Mouse (Mus musculus) retina, embryonic 14.5 days (tissue): ENCODE data around the gene Ccdc84.
"Not testable (repeated sequence)": the region's sequence is repeated elsewhere in the genome, so short reads cannot be mapped to it uniquely, and the experiment has no call there.

Experiments used
- DNase-seq: peaks from one replicate; pipeline ENCODE4 v3.0.0-alpha.2; 2015; ENCODE audit warnings: low spot score

Ccdc84 gene

GRCm38 (mm10) chr9:44418519-44419385 lies at the start of gene Ccdc84:
Gene Ccdc84, minus strand, starts transcription at chr9:44418569.
- DNase-seq: no peak

- DNase-seq: no peak
These were observed 43.6 kb upstream of the Ccdc84 start for GRCm38 (mm10) chr9:44461950-44462349.

DNA sequence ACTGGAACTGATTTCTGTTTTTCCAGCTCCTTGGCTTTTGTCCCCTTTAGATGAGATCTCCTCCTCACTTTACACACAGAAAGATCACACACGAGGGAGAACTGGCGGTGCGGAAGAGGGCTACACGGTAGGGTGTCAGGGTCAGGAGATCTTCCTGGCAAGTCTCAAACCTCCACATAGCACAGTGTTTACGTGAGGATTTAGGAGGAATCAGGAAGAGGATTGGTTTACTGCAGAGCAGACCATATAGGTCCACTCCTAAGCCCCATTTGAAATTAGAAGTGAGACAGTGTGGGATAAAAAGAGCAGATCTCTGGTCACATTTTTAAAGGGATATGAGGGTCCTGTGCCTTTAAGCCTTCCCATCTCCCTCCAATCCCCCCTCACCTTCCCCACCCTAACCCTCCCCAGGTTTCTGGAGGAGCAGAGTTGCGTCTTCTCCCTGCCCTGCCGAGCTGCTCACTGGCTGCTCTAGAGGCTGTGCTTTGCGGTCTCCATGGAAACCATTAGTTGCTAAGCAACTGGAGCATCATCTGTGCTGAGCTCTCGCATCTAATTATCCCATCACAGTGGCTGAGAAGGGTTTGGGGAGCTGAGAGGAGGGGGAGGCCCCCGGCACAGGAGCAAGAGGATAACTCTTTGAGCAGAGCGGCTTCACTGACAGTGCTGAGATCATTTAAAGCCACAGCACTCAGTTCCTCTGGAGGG lies 38.8 kb upstream of the Ccdc84 start:
- peak; percentile 99 for DNase-seq

- DNase-seq: peak; percentile 26
These were observed 36.5 kb upstream of the Ccdc84 start, which contains the start of gene Upk2 for GRCm38 (mm10) chr9:44454891-44455220. Gene Upk2, minus strand, starts transcription at chr9:44454976.

DNA sequence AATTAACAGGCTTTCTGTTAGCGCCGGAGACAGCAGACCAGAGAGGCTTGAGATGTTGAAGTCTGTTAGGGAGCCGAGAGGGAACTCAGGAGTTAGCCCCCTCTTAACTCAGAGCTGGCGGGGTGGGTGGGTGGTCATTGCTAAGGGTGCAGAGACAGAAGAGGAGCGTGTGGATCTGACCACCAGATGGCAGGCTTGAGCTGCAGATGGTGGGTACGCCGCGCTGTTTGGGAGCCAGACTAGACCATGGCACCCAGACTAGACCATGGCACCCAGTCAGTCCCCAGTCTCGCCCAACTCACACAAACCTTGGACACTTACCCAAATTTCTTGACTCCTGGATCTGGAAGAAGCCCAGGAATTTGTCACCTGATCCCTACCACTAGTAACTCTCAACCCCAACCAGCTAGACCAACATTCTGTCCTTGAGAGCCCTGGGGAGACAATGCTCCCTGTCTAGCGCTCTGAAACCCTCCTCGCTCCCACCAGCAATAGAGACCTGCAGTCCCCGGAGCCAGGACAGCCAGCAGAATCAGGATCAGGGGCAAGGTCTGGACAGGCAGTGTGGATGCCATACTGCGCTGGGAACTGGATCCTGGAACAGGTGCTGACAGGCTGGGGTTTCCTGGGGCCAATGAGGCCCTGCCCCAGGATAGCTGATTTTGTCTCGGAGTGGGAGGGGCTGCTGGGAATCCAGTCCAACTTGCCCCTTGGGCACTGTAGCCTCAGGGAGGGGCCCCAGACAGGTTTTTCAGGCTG lies 35.9 kb upstream of the Ccdc84 start:
- peak; percentile 93 for DNase-seq

- no peak for DNase-seq
These were observed 32.0 kb upstream of the Ccdc84 start for GRCm38 (mm10) chr9:44450387-44450786.

DNA sequence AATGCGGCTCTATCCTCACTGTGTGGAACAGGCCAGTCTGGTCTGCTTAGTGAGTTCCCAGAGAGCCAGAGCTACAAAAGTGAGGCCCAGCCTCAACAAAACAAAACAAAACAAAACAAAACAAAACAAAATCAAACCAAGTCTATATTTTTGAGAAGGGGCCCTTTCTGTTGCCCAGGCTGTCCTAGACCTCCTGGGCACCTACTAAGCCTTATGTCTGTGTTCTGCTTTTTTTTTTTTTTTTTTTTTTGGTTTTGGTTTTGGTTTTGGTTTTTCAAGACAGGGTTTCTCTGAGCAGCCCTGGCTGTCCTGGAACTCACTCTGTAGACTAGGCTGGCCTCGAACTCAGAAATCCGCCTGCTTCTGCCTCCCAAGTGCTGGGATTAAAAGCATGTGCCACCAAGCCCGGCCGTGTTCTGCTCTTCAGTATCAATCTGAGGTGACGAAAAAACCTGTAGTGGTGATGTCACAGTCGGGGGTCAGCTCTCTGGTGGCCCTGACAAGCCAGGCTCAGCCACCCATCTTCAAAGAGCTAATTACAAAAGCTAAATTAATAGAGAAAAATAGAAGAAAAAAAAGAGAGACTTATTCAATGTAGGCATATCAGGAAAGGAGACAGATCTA lies 26.1 kb upstream of the Ccdc84 start:
- not testable (repeated sequence) for DNase-seq

DNA sequence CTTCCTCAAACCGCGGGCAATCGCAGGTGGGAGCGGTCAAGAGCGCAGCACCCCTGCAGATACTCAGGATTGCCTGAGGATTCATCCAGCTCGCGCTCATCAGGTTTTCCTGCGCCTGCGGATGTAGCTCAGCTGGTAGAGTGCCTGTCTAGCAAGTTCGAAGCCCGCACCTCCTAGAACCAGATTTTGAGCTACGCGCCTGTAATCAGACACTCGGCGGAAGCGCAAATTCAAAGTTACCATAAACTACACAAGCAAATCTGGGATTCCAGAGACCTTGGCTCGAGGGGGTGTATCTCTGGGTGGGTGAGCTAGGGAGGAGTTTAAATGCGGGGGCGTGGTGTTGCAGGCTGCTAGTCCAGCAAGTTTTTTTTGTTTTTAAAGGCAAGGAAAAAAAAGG lies 22.6 kb upstream of the Ccdc84 start, which contains the start of gene Foxr1:
Gene Foxr1, minus strand, starts transcription at position 176 of the 400 bp plus-strand sequence.
- DNase-seq: no peak

DNA sequence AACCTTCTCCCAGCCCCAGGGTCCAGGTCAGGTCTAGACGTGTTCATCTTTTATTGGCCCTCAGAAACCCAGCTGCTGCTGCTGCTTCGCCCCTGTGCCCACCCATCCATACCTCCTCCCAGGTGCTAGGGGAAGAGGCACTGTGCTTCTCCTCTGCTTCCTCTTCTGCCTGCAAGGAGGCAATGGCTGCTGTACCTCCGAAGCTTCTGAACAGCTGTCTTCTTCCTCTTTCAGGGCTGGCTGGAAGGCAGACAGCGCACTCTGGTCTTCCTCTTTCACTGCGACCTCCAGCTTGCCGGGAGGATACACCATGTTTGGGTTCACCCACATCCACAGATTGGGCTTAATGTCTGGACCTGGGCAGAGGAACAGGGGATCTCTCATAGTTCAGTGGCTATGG lies 17.4 kb upstream of the Ccdc84 start:
- DNase-seq: no peak

GRCm38 (mm10) chr9:44432577-44433185 lies 14.3 kb upstream of the Ccdc84 start:
- no peak for DNase-seq

GRCm38 (mm10) chr9:44423576-44423975 lies 5.2 kb upstream of the Ccdc84 start:
- no peak for DNase-seq

DNA sequence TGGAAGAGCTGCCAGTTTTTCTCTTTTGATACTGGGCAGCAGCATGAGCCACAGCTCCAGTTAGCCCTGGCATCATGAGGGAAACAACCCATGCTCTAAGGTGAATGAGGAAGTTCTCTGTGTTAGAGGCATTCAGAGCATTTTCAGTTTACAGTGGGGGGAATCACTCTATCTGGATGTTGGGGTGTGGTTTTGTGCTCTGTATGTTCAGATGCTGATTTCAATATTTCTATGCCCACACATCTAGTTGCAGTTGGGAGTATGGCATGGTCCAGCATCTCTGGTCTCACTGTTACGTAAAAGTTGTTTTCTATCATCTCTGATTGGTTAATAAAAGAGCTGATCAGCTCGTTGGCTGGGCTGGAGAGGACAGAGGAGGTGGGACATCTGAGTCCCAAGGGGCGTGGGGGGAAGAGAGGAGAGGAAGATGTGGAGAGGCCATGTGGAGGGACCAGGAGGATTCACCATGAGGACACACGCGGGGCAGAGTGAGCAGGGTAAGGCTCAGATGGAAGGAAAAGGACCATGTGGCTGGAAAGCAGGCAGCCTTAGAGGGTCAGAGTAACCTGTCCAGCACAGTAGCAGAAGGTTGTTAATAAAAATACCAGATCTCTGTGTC lies 2.0 kb upstream of the Ccdc84 start:
- DNase-seq: no peak

DNA sequence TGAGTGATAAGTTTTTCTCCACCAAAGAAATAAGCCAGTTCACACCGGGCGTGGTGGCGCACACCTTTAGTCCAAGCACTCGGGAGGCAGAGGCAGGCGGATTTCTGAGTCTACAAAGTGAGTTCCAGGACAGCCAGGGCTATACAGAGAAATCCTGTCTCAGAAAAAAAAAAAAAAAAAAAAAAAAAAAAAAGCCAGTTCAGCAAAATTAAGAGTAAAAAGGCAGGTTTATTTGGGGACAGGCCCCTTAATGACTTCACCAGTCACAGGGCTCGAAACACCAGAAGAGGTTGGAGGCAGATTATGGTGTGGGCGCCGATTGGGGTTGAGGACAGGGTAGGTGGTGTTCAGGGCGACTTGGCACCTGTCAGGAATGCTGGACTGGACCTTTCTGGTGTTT lies 1.4 kb upstream of the Ccdc84 start:
- not testable (repeated sequence) for DNase-seq

DNA sequence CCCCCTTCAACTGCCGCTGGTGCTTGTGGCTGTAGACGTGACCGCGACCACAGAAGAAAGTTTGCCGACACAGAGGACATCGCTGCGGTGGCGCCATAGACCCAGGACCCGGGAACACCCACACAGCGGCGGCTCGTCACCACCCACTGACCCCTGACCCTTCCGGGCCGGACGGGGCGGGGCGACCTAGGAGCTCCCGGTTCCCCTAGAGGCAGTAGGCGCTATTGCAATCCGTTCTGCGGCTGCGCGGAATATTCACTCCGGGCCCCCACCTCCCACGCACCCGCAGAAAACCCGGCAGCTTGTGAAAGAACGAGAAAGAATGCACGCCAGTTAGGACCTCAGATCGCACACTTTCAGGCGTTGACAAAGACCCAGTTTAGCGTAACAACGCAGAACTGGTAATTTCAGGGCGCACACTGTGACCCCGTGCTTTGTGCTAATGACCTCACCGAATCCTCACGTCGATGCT lies 441 bp downstream of the Ccdc84 start:
- DNase-seq: peak; percentile 98

DNA sequence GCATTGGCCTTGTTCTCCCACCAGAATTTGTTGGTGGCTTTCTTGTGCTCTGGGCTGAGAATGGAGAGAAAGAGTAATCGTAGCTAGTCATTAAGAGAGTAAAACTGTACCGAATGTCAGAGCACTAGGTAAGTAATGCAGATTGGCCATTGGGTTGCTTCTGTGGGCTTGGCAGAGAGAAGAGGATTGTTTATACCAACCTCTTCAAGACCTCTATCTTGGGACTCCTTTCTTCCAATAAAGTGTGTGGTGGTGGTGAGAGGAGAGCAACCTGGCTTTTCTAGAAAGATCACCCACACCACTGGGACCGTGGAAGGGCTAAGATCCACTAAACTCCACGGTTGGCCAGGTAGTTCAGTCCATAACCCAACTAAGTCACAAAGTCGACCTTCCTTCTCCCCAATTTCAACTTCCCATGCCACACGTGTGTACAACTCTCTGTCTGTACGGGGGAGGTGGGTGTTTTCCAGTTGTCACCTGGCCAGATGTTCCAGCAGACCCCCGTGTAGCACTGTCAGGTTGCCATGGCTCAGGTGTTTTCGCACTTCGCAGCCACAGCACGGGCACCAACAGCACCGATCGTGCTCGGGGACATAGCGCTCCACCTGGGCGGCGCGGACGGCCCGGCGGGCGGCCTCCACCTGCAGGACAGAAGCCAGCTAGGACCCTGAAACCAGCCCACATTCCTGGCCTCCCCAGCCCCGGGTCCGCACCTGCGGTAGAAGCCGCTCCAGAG lies 1.0 kb downstream of the Ccdc84 start:
- no peak for DNase-seq

DNA sequence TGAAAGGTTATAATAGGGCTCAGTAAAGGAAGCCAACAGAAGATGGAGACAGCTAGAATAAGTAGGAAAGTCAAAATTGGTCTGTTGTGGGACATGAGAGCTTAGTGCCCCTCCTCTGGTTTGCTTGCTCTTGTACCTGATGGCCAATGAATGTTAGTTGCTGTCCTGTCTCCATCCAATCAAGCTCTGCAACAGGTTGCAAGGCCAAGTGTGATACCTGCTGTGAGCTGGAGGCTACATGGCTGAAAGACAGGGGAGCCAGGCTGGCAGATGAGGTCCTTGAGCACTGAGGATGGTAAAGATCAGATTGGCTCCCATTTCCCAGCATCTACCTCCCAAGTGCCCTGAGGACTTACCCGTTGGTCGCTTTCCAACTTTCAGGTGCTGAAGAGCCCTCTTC lies 5.6 kb downstream of the Ccdc84 start:
- DNase-seq: no peak

DNA sequence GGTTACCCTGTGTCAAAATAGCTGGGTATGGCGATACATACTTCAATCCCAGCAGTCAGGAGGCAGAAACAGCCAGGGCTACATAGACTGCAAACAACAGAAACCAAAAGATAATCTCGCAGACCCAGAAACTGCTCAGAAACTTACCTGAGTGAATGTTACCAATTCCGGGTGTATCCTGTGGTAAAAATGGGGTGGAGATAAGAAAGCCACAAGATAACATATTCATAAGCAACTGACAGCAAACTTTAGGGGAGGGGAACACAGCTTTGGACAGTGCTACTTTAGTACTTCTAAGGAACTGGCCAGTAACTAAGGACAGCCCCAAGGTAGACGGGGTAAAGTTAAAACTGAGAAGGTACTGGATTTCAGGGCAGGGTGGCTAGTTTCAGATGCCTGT lies 6.1 kb downstream of the Ccdc84 start:
- DNase-seq: no peak

DNA sequence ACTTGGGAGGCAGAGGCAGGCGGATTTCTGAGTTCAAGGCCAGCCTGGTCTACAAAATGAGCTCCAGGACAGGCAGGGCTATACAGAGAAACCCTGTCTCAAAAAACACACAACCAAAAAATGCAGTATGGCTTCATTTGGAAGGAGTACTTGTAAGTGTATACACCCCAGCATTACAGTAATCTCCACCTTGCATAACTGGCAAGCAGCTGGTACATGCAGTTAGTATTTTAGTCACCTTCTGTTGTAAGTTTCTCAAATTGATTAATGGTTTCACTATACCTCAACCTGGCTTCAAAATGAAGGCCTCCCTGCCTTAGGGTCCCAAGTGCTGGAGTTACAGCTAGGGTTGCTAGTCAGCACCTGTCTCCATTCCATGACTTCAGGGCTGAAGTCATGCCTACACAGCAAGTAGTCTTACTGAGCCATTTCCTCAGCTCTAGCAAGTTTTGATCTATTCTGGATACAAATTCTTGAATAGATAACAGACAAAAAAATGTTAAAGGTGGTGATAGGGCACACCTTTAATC lies 6.7 kb downstream of the Ccdc84 start:
- no peak for DNase-seq

DNA sequence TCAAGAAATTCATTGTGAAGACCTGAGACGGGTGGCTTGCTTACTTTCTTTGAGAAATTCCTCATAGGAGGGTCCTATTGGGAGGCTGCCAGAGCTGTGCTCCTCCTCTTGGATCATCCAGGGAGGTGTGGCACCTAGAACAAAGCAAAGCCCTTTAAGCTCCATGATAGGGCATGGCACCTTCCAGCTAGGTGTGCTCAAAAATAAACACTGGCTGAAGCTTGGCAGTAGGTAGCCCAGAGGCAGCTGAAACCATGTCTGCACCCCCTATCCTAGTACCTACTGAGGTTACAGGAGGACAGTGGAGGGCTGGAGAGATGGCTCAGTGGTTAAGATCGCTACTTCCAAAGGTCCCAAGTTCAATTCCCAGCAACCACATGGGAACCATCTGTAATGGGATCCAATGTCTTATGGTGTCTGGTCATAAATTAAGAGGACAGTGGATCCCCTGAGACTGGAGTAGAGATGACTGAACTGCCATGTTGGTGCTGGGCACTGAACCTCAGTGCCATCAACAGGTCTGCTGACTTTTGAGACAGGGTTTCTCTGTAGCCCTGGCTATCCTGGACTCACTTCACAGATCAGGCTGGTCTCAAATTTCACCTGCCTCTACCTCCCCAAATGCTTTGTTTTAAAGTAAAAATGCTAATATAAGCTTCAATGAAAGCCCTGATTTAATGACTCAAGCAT lies 7.6 kb downstream of the Ccdc84 start:
- DNase-seq: no peak
